Mouse (Mus musculus): ENCODE data around the gene Plod2. TPM values are rescaled to one million over a fixed set of nuclear protein-coding genes. Genes with fewer than 3 reads are reported as not detected.

The Plod2 gene
- polyA plus RNA-seq, 1 experiment, result 5.4 TPM

DNA sequence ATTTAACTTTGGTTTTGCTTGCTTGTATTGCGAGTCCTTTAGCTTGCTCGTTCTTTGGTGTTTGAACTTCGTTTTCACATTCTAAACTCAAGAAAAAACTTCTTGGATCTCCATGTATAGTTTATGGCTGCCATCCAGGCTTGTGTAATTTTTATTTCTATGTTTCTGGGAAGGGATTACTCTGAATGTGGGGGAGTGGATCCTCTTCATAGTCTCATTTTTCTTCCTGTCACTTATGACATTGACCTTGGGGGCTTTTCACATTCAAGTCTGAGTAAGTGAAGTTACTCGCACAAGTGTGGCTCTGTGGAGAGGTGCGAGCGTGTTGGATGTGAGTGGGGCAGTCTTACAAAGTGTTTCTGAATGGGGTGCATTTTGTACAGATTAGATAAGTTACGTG is 25.5 kb downstream of the Plod2 start:
- Histone ChIP-seq H3K27ac (ENCODE audit: insufficient read depth, low read length) (no peak overlapping the region), H3K4me1 (ENCODE audit: control insufficient read depth, insufficient read depth, low read length) (no peaks in the 10 kb centered on the region)
- TF ChIP-seq POLR2A (IDR thresholded peaks at IDR 0.05; ENCODE audit: extremely low read depth, insufficient read depth, low read length) (no peak), CTCF (IDR thresholded peaks at IDR 0.05; ENCODE audit: extremely low read depth, insufficient read depth, low read length) (no peak)

DNA sequence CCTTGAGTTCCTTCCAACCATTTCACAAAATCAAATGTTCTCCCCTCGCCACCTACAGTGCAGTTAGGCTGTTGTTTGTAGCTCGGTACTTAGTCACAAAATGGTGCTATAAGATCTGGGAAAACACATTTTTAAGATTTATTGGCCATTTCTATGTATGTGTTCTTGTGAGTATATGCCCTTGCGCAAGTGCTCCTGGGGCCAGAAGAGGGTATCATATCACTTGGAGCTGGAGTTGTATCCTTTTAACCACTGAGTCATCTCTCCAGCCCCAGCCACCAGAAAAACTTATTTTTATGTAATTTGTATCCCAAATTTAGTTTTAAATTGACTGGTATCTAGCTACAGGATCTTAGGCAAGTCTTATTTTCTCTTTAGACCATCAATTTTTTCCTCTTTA is 26.8 kb downstream of the Plod2 start:
- TF ChIP-seq CTCF (IDR thresholded peaks at IDR 0.05; ENCODE audit: extremely low read depth, insufficient read depth, low read length) (no peak), POLR2A (IDR thresholded peaks at IDR 0.05; ENCODE audit: extremely low read depth, insufficient read depth, low read length) (no peak)
- H3K4me1 ChIP-seq (ENCODE audit: control insufficient read depth, insufficient read depth, low read length), result no peaks in the 10 kb centered on the region
- no peak overlapping the region for H3K4me3 ChIP-seq (ENCODE audit: insufficient read depth, low read length)
- no peak overlapping the region for H3K27ac ChIP-seq (ENCODE audit: insufficient read depth, low read length)

More for the DNA sequence above, 25.5 kb downstream of the Plod2 start:
- no peak overlapping the region for H3K4me3 ChIP-seq (ENCODE audit: insufficient read depth, low read length)

DNA sequence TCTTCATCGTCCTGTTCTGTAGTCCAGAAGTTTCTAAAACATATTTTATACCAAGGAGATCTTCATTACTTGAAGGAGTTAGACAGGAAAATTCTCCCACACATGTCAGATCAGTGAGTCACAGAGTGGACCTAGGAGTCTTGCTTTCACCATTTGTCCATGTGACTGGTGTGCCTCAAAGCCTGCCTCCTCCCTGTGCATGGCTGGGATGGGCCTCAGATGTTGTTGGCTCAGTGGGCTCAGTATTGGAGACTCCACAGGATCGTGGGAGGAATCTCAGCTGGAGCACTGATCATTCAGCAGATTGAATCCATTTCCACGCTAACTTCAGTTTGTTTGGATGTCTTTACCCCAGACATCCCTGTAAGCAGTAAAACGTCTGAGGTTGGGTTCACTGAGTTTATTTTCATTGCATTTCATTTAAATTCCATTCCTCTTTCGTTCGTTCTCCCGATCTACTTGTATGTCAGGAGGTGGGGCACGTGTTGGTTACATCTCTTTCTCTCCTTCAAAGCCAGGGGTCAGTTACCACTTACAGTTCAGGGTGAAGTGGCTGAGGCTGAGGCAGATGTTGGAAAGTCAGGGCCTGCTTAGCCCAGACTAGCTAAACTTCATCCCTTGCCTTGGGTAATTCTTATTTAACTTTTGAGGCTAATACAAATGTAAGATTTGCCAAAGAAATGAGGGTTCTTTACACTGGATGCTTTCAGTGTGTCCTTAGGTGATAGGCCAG is 30.5 kb downstream of the Plod2 start:
- H3K27ac ChIP-seq (ENCODE audit: insufficient read depth, low read length), result no peak overlapping the region
- TF ChIP-seq CTCF (IDR thresholded peaks at IDR 0.05; ENCODE audit: extremely low read depth, insufficient read depth, low read length), result no peak
- TF ChIP-seq POLR2A (IDR thresholded peaks at IDR 0.05; ENCODE audit: extremely low read depth, insufficient read depth, low read length), result no peak
- H3K4me1 ChIP-seq (ENCODE audit: control insufficient read depth, insufficient read depth, low read length), result no peaks in the 10 kb centered on the region
- no peak overlapping the region for H3K4me3 ChIP-seq (ENCODE audit: insufficient read depth, low read length)

DNA sequence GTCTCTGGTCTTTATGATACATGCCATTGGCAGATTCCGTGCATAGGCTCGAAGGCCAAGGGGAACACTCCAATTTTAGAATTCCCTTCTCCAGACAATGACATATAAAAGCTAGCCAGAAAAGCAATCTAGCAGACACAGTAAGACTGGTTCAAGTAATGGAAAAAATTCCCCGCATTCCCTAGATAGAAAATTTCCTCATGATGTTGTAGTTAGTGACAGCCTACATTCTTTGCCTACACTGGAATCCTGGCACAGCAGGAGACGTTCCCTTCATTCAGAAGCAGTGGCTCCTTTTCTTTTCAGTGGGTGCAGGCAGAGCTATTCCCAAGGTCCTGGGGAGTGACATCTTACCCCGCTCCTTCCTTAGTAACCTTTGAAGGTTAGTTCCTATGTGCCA is 41.9 kb downstream of the Plod2 start:
- TF ChIP-seq POLR2A (IDR thresholded peaks at IDR 0.05; ENCODE audit: extremely low read depth, insufficient read depth, low read length), result no peak
- no peak for TF ChIP-seq CTCF (IDR thresholded peaks at IDR 0.05; ENCODE audit: extremely low read depth, insufficient read depth, low read length)
- H3K4me3 ChIP-seq (ENCODE audit: insufficient read depth, low read length), result no peak overlapping the region
- no peaks in the 10 kb centered on the region; the same call in 1 of the 2 replicates for H3K4me1 ChIP-seq (ENCODE audit: control insufficient read depth, insufficient read depth, low read length)
- H3K27ac ChIP-seq (ENCODE audit: insufficient read depth, low read length), result no peak overlapping the region

DNA sequence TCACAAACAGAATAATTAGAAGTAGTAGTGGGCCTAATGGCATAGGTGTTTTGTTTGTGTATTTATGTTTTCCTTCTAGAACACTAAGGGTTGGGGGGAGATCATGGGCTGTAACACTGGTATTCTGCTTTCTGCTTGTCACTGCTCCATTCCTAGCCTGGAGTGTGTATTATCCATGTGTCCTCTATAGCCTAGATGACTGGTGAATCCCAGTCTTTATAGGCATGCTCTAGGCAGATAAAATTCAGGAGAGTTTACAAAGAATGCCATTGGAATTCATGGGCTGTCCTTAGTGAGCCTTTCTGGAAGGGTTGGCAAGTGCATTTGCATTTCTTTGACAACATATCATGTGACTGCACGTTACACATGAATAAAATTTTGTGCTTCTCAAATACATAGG is 44.0 kb downstream of the Plod2 start:
- no peaks in the 10 kb centered on the region; the same call in 1 of the 2 replicates for H3K4me1 ChIP-seq (ENCODE audit: control insufficient read depth, insufficient read depth, low read length)
- TF ChIP-seq POLR2A (IDR thresholded peaks at IDR 0.05; ENCODE audit: extremely low read depth, insufficient read depth, low read length), result no peak
- no peak for TF ChIP-seq CTCF (IDR thresholded peaks at IDR 0.05; ENCODE audit: extremely low read depth, insufficient read depth, low read length)
- H3K27ac ChIP-seq (ENCODE audit: insufficient read depth, low read length), result no peak overlapping the region
- no peak overlapping the region for H3K4me3 ChIP-seq (ENCODE audit: insufficient read depth, low read length)

DNA sequence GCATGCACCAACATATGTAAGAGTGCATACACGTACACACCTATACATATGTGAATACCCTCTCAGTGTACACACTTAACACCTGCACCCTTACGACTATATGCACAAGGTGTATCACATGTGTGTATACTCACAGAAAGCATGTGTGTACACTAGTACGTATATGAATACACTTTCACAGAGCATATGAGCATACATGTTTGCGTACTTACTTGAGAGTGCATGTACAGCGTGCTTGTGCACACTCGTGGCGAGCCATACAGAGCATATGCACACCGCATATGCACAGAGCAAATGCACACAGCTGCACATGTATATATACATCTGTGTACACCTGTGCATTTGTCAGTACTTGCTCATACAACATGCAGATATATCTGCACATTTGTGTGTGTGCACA is 45.4 kb downstream of the Plod2 start:
- H3K27ac ChIP-seq (ENCODE audit: insufficient read depth, low read length), result no peak overlapping the region
- no peaks in the 10 kb centered on the region; the same call in 1 of the 2 replicates for H3K4me1 ChIP-seq (ENCODE audit: control insufficient read depth, insufficient read depth, low read length)
- H3K4me3 ChIP-seq (ENCODE audit: insufficient read depth, low read length), result no peak overlapping the region
- TF ChIP-seq CTCF (IDR thresholded peaks at IDR 0.05; ENCODE audit: extremely low read depth, insufficient read depth, low read length) (no peak), POLR2A (IDR thresholded peaks at IDR 0.05; ENCODE audit: extremely low read depth, insufficient read depth, low read length) (no peak)

DNA sequence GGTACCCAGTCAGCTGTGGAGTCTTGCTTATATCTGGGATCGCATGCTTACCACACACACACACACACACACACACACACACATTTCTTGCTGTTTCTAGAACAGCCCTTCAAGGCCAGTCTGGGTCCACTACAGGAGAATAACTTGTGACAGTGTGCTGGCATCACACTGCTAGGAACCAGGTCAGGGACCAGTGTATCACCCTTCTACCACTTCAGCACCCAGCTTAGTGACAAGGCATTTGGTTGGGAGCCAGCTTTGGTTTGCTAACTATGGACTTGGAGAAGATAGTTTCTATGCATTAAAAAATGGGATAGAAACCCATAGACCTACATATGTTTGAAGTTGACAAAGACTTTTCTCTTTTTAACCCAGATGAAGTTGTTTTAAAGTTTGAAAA is 46.2 kb downstream of the Plod2 start:
- no peak for TF ChIP-seq CTCF (IDR thresholded peaks at IDR 0.05; ENCODE audit: extremely low read depth, insufficient read depth, low read length)
- TF ChIP-seq POLR2A (IDR thresholded peaks at IDR 0.05; ENCODE audit: extremely low read depth, insufficient read depth, low read length), result no peak
- H3K4me1 ChIP-seq (ENCODE audit: control insufficient read depth, insufficient read depth, low read length), result no peaks in the 10 kb centered on the region; the same call in 1 of the 2 replicates
- H3K27ac ChIP-seq (ENCODE audit: insufficient read depth, low read length), result no peak overlapping the region
- no peak overlapping the region for H3K4me3 ChIP-seq (ENCODE audit: insufficient read depth, low read length)

DNA sequence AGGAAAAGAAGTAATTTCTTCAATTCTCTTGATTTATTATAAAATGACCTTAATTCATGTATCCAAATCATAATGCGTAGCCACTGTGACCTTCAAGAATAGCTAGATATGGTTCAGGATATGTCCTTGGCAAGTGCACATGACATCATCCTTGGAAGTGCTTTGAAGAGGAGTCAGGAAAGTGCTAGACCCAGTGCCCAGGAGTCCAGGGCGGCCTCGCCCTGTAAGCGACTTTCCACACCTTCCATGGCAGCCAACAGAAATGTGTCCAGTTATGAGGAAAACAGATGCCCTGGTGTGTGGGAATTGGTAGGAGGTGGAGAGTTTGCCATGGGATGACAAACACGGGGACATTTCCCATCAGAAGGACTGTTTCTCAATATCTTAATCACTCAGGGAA is 47.0 kb downstream of the Plod2 start:
- H3K27ac ChIP-seq (ENCODE audit: insufficient read depth, low read length), result no peak overlapping the region
- no peak for TF ChIP-seq POLR2A (IDR thresholded peaks at IDR 0.05; ENCODE audit: extremely low read depth, insufficient read depth, low read length)
- no peak for TF ChIP-seq CTCF (IDR thresholded peaks at IDR 0.05; ENCODE audit: extremely low read depth, insufficient read depth, low read length)
- no peak overlapping the region for H3K4me3 ChIP-seq (ENCODE audit: insufficient read depth, low read length)
- H3K4me1 ChIP-seq (ENCODE audit: control insufficient read depth, insufficient read depth, low read length), result no peaks in the 10 kb centered on the region

DNA sequence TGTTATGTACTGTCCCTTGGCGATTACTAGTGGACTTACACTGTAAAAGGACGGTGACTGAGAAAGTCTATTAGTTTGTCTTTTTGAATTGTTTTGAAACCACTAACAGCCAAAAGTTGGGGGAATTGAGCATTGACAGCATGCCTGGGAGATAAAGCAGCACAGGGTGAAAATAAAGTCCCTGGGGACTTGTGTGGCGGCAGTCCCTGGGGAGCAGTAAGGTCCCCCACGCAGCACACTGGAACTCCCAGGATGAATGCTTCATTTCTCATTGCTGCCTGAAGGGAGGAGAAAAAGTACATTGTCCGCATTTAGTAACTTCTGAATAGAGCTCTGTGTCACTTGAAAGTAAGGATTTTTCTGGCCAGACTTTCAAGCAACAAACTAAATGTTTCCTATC is 49.5 kb downstream of the Plod2 start:
- Histone ChIP-seq H3K4me1 (ENCODE audit: control insufficient read depth, insufficient read depth, low read length) (no peaks in the 10 kb centered on the region), H3K4me3 (ENCODE audit: insufficient read depth, low read length) (no peak overlapping the region), H3K27ac (ENCODE audit: insufficient read depth, low read length) (no peak overlapping the region)
- TF ChIP-seq CTCF (IDR thresholded peaks at IDR 0.05; ENCODE audit: extremely low read depth, insufficient read depth, low read length) (no peak), POLR2A (IDR thresholded peaks at IDR 0.05; ENCODE audit: extremely low read depth, insufficient read depth, low read length) (no peak)

DNA sequence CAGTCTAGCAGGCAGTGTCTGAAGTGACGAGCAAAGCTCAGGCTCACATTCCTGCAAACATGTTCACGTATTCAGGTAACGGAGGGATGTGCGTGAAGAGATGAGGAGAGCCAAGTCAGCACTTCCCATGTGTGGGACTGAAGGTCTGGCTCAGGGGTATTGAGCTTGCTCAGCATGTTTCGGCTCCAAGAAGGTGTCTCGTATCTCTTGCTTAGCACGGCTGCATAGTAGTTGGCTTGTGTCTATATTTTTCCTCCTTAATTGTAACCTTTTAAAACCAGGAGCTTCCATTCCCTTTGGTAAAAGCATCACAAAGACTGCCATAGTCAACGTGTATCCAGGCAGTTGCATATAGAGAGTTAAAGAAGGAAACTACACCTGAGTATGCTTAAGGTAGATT is 50.7 kb downstream of the Plod2 start:
- Histone ChIP-seq H3K4me1 (ENCODE audit: control insufficient read depth, insufficient read depth, low read length) (no peaks in the 10 kb centered on the region), H3K4me3 (ENCODE audit: insufficient read depth, low read length) (no peak overlapping the region), H3K27ac (ENCODE audit: insufficient read depth, low read length) (no peak overlapping the region)
- TF ChIP-seq CTCF (IDR thresholded peaks at IDR 0.05; ENCODE audit: extremely low read depth, insufficient read depth, low read length) (no peak), POLR2A (IDR thresholded peaks at IDR 0.05; ENCODE audit: extremely low read depth, insufficient read depth, low read length) (no peak)

Data from cortical plate, adult 2 months (tissue).